Mouse (Mus musculus) inflammation-experienced regulatory T-cells, adult 6 months (primary cell): ENCODE data around the gene Siah1a. TPM values are rescaled to one million over a fixed set of nuclear protein-coding genes. Genes with fewer than 3 reads are reported as not detected.

Source experiments
- ATAC-seq: one replicate; pipeline ENCODE4 v1.8.0; 2017
- polyA plus RNA-seq, 3 experiments: library from polyadenylated mRNA; unstranded; fragments of 100-300 nt; shearing (Covaris generic); gene quantifications; one replicate each; pipeline ENCODE4 v1.2.1; 2017

The Siah1a gene
- polyA plus RNA-seq, 3 experiments from 2014 or later: 4.6 to 9.0 (median 6.2) TPM

DNA sequence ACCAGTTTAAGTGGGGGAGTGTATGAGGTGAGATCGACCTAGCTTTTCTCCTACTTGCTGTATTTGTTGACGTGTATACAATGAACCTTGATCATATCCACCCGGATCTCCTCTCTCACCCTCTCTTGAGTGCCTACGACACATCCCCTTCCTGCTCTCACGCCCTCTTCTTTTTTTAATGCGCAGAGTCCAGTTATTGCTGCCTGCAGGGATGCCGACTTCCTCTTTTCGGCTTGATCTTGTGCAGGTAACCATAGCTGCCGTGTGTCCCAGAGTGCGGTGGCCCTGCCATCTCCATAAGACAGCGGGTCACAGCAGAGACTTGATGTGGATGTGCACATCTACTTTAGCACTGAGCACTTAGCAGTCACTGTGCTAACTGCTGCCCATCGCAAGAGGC is 46.3 kb downstream of the Siah1a start:
- no peak for ATAC-seq

DNA sequence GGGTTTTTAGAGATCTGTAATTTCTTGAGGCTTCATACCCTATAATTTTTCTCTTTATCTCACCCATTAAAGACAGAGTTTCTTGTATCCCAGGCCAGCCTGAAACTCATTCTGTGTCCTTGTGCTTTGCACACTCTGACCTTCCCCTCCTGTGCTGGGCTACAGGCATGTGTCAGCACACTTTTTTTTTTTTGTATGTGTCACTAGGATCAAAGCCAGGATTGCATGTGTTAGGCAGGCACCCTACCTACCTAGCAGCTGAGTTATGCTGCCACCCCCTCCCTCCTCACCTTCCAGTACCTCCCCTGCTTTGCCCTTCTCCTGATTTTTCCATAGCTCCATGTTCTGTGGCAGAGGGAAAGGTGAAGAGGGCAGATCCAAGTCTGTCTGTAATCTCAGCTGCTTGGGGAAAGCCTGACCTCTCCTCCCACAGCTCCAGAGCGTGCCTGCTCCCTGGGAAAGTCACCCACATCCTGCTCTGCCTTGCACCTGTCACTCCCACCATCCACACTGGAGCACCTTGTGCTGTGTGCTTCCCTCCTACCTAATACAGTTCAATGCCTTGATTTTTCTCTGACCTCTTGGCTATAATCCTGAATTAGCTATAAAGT is 46.8 kb downstream of the Siah1a start:
- no peak for ATAC-seq

DNA sequence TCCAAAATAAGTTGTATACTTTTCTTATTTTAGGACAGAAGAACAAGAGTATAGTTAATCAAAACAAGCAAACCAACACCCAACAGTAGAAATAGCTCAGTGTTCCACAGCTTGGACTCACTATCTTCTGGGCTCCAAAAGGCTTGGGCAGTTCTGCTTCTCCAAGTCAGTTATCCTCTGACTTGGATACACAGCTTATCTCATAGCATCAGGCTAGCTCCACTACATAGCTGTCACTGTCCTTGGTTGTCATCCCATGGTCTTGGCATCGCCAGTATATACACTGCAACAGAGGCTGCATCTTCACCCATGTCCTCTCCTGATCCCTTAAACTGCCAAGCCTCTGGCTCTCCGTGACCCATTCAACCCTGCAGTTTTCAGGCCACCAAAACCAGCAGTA is 50.0 kb downstream of the Siah1a start:
- ATAC-seq: no peak

DNA sequence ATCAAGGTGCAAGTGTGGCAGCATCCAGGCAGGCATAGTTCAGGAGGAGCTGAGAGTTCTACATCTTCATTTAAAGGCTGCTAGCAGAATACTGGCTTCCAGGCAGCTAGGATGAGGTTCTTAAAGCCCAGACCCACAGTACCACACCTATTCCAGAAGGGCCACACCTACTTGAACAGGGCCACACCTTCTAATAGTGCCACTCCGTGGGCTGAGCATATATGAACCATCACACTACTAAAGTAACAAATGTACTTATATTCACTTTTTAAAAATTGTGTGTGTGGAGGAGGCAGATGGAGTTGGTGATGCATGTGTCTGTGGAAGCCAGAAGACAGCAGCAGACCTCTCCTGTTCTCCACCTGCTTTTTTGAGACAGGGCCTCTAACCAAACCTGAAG is 51.7 kb downstream of the Siah1a start:
- no peak for ATAC-seq

DNA sequence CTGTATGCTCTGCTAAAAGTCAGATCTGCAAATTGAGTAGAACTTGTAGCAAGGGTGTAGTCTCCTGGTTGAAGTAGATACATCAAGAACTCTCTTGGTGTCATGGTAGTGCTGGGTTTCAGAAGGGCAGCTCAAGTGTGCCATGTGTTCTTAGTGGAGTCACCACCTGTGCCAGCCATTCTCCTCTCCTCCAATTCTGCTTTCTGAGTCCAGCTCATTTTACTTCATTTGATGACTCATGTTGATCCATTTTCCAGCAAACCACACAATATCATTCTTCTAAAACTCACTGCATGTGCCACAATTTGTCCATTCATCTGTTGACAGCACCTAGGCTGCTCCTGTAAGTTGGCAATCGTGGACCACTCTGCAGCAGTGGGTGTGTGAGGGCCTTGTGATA is 53.6 kb downstream of the Siah1a start:
- no peak for ATAC-seq

DNA sequence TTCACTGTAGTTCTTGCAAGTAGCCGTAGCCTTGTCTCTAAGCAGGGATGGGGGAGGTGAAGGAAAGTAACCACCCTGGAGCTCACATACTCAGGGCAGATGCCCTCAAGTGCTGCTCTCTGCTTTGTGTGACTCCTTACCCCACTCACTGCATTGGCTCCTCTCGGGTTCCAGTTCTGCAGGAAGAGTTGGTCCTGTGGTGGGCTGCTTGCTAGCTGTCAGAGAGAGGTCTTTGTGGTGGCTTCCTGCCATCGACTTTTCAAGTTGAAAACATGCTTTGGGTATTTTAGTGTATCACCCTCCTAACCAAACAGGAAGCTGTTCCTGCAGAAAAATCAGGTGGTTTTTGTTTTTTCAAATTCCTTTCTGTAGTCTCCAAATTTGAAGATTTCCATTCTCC is 59.1 kb downstream of the Siah1a start:
- peak; percentile 74 for ATAC-seq

Other genes with a start within 250 kb of the Siah1a start
- gene Abcc12, start 165.2 kb downstream of the Siah1a start, polyA plus RNA-seq: not detected
- 10 to 100 TPM; 68.5 to 84.9 (median 70.1) TPM for gene Lonp2, start 121.9 kb downstream of the Siah1a start, polyA plus RNA-seq
- gene Gm10638, start 235 bp downstream of the Siah1a start, polyA plus RNA-seq: under 1 TPM in 1 of 3 experiments, not detected in 2; 0.51 TPM
- 10 to 100 TPM in 2 of 3 experiments, 1 to 10 TPM in 1; 8.7 to 11.9 (median 10.4) TPM for gene N4bp1, start 139.3 kb upstream of the Siah1a start, polyA plus RNA-seq